Mouse (Mus musculus): ENCODE measurements at regions not wholly inside any gene's neighbourhood (a gene's known extent, or its start where the extent isn't known, plus 50 kb on each side); places are given as distances from the start of the nearest gene placed in this dataset.

DNA sequence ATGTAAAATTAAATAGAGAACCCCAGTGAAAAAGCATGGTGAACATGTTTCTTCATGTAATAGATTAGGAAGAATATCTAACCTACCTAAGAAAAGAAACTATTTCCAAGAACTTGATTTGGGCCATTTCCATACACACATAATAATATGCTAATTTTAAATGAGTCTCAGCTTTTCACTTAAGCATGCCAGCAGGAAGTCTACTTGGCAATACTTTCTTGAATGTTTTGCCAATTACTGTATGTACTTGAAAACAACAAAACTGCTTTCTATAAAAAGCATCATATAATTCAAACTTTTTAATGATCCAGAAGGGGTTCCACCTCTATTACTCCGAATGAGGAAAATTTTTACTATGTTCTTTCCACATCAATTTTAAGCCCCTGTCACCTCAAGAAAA, 1036.9 kb downstream of the Pcdh17 start:
- DNase-seq (ENCODE audit: low spot score) (no peak), ATAC-seq (ENCODE audit: low FRiP score) (no peak)
- no peak overlapping the region for H3K9ac ChIP-seq (replicated peaks; ENCODE audit: low read length, poor library complexity, severe bottlenecking)
- no peaks in the 10 kb centered on the region for H3K27me3 ChIP-seq (ENCODE audit: insufficient read depth, low read length)
- no peaks in the 10 kb centered on the region for H3K9me3 ChIP-seq (ENCODE audit: low read length)
- H3K36me3 ChIP-seq (ENCODE audit: insufficient read depth, low read length), result no peaks in the 10 kb centered on the region
- no peak for TF ChIP-seq CTCF (IDR thresholded peaks at IDR 0.05)
- no peaks in the 10 kb centered on the region for H3K4me1 ChIP-seq (ENCODE audit: insufficient read depth, low read length)
- WGBS, result 93% methylated on average over 1 of the region's 1 CpGs
- H3K4me3 ChIP-seq (ENCODE audit: low read depth, low read length), result no peak overlapping the region
- no peak overlapping the region for H3K27ac ChIP-seq (ENCODE audit: low read depth, low read length)
- no peak overlapping the region for H3K4me2 ChIP-seq (ENCODE audit: low read depth, low read length, poor library complexity, severe bottlenecking)

DNA sequence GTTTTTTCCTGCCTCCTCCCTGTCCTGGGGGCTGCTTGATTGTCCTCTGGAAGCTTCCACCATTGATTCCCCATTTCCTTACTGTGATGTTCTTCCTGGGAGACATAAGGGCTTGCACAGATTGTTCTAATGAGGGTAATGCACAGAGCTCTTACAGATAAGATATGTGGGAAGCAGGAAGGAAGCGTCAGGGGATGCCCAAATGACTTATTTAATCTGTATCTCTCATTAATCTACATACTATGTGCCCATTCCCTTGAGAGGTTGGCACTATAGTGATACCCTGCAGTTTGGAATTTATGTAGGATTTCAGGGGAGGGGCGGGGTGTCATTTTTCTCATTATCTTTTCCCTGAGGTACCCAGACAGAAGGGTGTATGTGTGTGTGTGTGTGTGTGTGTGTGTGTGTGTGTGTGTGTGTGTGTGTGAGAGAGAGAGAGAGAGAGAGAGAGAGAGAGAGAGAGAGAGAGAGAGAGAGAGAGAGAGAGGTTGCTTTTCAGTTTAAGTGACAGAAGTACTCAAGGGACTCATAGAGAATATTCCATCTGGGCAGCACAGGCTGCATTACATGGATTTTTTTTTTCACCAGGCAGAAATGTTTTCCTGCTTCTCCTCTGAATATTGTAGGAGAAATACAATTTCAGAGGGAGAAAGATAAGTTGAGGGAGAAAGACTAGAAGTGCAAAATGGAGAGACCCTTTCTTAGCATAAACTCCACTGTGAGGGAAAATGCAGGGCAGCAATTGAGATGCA, 1064.2 kb downstream of the Pcdh17 start:
- TF ChIP-seq CTCF (IDR thresholded peaks at IDR 0.05), result no peak
- DNase-seq (ENCODE audit: low spot score) (peak; percentile 10), ATAC-seq (ENCODE audit: low FRiP score) (no peak)
- no peak overlapping the region for H3K9ac ChIP-seq (replicated peaks; ENCODE audit: low read length, poor library complexity, severe bottlenecking)
- H3K36me3 ChIP-seq (ENCODE audit: insufficient read depth, low read length), result no peaks in the 10 kb centered on the region
- no peak overlapping the region for H3K4me3 ChIP-seq (ENCODE audit: low read depth, low read length)
- no peaks in the 10 kb centered on the region for H3K4me1 ChIP-seq (ENCODE audit: insufficient read depth, low read length)
- H3K27ac ChIP-seq (ENCODE audit: low read depth, low read length), result no peak overlapping the region
- 69% methylated on average over 2 of the region's 2 CpGs for WGBS
- no peaks in the 10 kb centered on the region for H3K27me3 ChIP-seq (ENCODE audit: insufficient read depth, low read length)
- H3K9me3 ChIP-seq (ENCODE audit: low read length), result no peaks in the 10 kb centered on the region
- no peak overlapping the region for H3K4me2 ChIP-seq (ENCODE audit: low read depth, low read length, poor library complexity, severe bottlenecking)

DNA sequence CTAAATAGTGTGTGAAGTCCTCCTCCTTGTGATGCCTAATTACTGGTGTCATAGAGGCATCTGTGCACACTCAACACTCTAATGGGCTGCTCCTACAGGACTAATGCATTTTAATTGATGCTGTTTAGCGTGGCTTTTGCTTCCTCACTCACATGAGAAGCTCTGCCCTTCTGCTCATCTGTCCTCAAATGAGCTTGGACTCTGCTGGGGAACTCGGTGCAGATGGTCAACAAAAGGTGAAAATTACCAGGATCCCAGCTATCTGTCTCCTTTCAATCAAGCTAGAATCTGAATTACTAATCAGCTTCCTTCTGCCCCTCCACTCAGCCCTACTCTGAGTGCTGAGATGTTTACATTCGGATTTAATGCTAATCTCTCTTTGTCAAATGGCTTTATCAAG, 1065.2 kb downstream of the Pcdh17 start:
- WGBS, result 13% methylated on average over 3 of the region's 3 CpGs
- no peak for ATAC-seq (ENCODE audit: low FRiP score)
- Histone ChIP-seq H3K36me3 (ENCODE audit: insufficient read depth, low read length) (no peaks in the 10 kb centered on the region), H3K4me1 (ENCODE audit: insufficient read depth, low read length) (no peaks in the 10 kb centered on the region), H3K27ac (ENCODE audit: low read depth, low read length) (no peak overlapping the region), H3K4me3 (ENCODE audit: low read depth, low read length) (no peak overlapping the region), H3K9ac (replicated peaks; ENCODE audit: low read length, poor library complexity, severe bottlenecking) (no peak overlapping the region), H3K27me3 (ENCODE audit: insufficient read depth, low read length) (no peaks in the 10 kb centered on the region), H3K4me2 (ENCODE audit: low read depth, low read length, poor library complexity, severe bottlenecking) (no peak overlapping the region), H3K9me3 (ENCODE audit: low read length) (no peaks in the 10 kb centered on the region)
- TF ChIP-seq CTCF (IDR thresholded peaks at IDR 0.05), result no peak
- peak; percentile 32 for DNase-seq (ENCODE audit: low spot score)

Data from midbrain, postnatal 0 days (tissue).